Mouse (Mus musculus) neutrophil, adult 83 days (primary cell): Measurements from ENCODE around the gene Nrde2. TPM values are rescaled to one million over a fixed set of nuclear protein-coding genes. Genes with fewer than 3 reads are reported as not detected.

ENCODE experiments used
- total RNA-seq, 2 experiments: library from RNA; stranded (reverse); gene quantifications; one replicate each; pipeline ENCODE4 v1.2.4; 2023

The Nrde2 gene
- 10 to 100 TPM; 13.9 to 14.9 TPM for total RNA-seq

DNA sequence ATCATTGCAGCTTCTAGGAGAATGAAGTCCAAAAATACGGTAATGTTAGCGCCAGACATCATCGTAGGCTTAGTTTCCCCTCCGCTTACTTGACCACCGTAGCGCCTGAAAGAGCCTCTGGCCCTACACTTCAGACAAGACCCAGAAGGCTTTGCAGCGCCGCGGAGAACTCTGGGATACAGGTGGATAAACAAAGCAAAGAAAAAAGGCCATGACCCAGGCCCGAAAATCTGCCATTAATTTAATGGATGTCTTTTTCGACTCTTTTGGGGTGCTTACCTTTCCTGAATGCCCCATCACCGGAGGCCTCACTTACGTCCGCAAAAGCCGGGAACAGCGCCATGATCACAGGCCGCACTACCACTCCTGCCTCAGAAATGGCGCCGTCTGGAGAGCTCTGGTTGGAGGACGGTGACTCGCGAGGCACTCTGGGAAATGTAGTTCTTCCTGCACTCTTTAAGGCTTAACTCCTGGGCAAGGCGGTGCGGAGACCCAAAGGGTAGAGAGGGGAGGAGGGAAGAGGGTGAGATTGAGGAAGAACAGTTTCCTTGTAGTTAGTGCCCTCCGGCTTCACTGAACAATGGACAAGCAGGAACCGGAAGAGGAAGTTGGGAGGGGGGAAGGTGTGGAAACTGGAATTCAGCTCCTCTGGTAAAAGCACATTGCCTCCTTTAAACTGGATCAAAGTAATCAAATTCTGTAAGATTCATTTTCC lies at the start of gene Nrde2:
Nrde2 (minus strand) TSS at position 393 of the 715 bp plus-strand sequence.

DNA sequence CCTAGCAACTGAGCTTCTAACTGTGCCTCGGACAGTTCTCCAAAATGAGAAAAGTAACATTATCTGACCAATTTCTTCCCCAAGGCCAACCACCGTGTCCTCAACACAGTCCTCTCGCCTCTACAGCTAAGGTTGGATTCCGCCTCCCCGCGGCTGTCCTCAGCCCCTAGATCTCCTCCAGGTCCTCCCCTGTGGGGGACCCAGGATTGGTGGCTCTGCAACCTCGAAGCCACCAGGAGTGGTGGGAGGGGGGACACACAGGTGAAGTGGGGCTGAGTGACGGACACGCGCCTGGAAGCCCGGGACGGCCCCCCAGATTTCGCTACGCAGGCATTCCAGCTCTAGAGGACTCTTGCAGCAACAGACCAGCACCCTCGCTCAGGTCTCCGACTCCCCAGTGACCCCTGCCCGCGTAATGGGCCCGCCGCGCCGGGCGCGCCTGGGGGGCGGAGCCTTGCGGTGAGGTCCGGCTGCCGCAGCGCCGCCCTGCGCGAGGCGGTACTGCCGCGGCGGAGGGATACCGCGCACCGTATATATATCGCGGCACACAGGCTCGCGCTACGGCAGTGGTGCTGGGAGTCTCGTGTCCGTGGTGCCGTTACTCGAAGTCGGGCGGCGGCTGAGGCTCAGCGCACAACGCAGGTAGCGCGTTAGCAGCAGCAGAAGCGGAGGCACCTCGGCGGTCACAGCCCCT lies 39.7 kb upstream of the Nrde2 start, which contains the start of gene Calm1:
Calm1 (plus strand) TSS at position 469 of the 694 bp plus-strand sequence.

DNA sequence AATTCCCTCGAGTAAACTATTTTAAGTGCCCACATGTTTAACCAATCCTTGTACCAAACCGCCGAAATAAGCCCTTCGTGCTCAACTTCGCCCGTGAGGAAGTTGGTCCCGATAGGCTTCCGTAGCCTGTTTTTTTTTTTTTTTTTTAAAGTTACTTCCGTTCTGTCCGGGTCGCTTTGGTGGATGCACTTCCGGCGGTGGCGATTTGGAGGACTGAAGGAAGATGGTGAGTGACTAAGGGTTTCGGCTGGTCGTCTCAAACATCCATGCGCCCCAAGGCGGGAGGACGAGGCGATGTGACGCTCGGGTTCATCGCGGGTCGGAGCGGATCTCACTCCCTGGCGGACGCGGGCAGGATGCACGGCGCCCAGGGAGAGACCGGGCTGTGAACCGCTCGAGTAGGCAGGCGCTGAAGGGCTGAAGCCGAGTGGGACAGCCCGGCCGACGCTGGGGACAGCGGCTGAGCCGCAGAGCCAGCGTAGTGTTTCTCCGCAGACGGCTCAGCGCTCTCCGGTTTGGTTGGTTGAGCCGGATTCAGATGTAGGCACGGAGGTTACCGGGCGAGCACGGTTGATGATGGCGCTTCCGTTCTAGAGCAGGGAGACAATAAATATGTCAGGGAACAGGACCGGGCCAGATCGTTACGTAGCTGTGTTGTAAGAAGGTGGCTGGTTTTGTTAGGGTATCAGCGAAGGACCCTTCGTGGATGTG lies 49.3 kb downstream of the Nrde2 start, which contains the start of gene Psmc1:
Psmc1 (plus strand) TSS at position 169 of the 711 bp plus-strand sequence.

Other genes starting within 250 kb of the Nrde2 start
- under 1 TPM in 1 of 2 experiments, not detected in 1; 0.18 TPM for gene Kcnk13, start 195.2 kb downstream of the Nrde2 start, total RNA-seq
- gene Psmc1, start 49.5 kb downstream of the Nrde2 start, total RNA-seq, result 10 to 100 TPM; 69.9 to 74.6 TPM
- 100 to 1,000 TPM; 448 to 473 TPM for gene Calm1, start 39.8 kb upstream of the Nrde2 start, total RNA-seq